Mouse (Mus musculus): ENCODE data around the gene Ciita.

DNA sequence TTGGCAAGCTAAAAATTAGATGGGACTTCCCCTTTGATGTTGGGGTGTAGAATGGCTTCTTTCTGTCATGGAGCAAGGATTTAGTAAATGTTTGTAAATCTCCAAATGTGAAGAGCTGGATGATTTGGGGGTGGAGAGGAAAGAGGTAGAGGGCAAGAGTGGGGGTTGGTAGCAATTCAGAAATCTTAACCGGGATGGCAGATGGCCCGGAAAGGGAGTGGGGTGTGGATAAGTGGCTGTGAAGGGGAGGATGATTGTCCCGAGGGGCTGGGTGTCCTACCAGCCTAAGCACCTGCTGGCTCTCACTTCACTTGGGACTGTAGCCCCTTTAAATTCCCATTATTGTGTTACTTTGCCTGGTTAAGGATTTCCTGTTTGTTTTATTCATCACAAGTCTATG lies 67.0 kb downstream of the Ciita start:
- TF ChIP-seq POLR2A (IDR thresholded peaks at IDR 0.05; ENCODE audit: control insufficient read depth, extremely low read depth, insufficient read depth, low read length, poor library complexity) (no peak), CTCF (IDR thresholded peaks at IDR 0.05; ENCODE audit: borderline replicate concordance, control insufficient read depth, extremely low read depth, insufficient read depth, low read length, poor library complexity) (no peak)
